Mouse (Mus musculus) kidney, adult 11 months (tissue): ENCODE data around the gene Atxn1.
A peak's percentile ranks its signal among the peaks of the same experiment; 100 is the strongest.

Source experiments
- DNase-seq: peaks from one replicate; pipeline ENCODE4 v3.0.0; 2022

The Atxn1 gene

DNA sequence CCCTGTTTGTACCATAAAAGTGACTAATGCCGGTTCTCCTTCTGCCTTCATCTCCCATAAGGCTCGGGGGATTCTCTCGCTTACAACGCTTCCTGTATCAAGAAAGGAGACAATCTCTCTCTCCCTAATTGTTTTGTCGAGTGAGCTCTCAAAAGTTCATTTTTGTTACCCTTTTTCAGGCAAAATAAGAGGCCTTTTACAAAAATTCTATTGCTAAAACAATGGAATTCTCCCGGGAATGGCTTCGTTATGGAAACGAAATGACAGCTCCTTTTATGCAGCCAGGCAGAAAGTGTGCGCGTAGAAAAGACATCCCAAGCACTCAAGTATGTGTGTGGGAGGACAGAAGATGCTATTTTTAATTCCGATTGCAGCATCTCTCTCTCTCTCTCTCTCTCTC, 255.4 kb downstream of the Atxn1 start:
- DNase-seq, result no peak

- no peak for DNase-seq
These were observed 263.5 kb downstream of the Atxn1 start for GRCm38 (mm10) chr13:45701296-45701790.

DNA sequence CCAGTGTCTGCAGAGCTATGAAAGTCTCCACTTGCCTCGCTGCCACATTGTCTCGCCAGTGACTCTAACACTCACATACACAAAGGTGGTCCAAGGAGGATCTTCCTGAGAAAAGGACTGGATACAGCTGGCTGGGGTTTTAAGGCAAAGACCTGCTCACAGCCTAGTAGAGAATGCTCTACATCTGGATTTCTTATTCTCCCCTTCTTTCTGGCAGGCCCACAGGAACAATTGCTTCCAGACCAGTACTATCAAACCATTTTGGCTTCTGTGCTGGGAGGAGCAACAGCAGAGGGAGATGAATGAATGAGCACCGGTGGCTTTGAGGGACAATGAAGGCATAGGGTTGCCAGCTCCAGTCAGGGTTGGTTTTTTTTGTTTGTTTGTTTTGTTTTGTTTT, 265.8 kb downstream of the Atxn1 start:
- no peak for DNase-seq

GRCm38 (mm10) chr13:45696009-45696408, 268.8 kb downstream of the Atxn1 start:
- no peak for DNase-seq

- peak; percentile 38 for DNase-seq
These were observed 269.8 kb downstream of the Atxn1 start for GRCm38 (mm10) chr13:45694921-45695437.

DNA sequence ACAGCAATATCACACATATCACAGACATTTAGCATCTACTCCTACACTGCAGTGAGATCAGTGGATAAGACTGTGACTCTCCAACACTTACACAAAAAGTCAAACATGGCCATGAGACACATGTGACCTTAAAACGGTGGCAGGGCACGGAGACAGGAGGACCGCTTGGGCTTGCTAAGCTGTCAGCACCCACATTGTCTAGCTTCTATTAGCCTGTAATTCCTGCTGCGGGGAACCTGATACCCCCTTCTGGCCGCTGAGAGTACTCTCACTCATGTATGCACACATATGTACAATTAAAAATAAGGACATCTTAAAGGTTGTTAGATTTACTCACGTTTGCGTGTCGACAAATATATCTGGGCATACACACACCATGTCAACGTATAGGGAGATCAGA, 270.9 kb downstream of the Atxn1 start:
- DNase-seq, result no peak

DNA sequence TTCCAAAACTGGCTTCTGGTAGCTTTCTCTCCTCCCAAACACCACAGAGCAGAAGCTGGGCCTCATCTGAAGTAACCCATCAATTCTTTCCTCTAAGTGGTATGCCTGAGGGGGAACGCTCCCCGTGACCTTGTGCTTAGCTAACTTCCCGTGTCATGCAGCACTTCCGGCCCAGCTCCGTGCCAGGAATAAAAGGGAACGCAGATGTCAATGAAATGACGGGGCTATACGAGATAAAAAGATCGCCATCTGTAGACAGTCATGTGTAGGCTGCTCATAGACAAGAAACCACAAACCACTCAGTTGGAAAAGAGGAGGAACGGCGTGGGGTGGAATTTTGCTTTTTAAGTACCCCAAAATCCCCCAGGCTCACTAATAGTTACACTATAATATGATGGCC, 271.3 kb downstream of the Atxn1 start:
- DNase-seq, result peak; percentile 35

GRCm38 (mm10) chr13:45693126-45693525, 271.7 kb downstream of the Atxn1 start:
- no peak for DNase-seq

DNA sequence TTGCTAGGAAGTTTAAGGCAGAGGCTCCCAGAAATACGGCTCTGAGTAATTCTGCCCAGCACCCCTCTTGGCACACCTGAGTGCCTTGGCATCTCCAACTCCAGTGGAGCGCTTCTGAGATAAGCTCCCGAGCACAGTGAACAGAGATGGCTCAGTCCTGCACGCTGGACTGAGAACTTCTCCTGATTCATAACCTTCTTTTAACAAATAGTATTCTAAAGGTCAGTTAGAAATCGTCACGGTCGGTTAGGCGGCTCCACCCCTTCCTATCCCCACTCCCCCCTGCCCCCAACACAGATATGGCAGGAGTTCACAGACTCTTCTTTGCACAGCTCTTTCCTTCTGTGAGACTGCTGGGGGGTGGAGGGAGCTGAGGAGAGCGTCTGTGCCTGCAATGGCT, 272.4 kb downstream of the Atxn1 start:
- peak; percentile 47 for DNase-seq

GRCm38 (mm10) chr13:45690426-45690825, 274.4 kb downstream of the Atxn1 start:
- DNase-seq, result no peak

DNA sequence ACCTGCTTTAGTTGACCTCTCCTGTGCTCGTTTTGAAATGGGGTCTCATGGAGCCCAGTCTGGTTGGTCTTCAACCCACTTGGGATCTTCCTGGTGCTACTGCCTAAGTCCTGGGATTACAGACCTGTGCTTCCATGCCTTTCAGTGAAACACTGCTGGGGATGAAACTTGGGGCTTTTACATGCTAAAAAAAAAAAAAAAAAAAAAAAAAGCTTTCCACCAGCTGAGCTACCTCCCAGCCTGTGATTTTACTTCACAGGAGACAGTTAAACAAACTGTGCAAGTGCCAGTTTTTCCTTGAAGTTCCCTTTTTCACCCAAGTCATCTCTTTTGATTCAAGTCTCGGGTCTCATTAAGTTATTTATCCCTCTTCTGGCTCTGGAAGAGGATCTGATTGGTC, 275.9 kb downstream of the Atxn1 start:
- no peak for DNase-seq

- DNase-seq, result no peak
These were observed 277.2 kb downstream of the Atxn1 start for GRCm38 (mm10) chr13:45687581-45687980.

DNA sequence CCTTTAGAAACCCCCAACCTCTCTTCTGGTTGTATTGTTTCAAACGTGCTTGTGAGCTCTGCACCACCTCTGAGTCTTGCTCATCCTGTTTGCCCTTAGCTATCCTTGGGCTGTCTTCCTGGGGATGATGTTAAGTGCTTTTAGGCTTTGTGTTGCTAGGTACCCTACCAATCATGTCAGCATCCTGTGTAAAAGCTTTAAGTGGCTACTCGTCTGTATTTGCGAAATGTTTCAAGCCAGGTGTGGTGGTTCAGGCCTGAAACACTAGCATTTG, 278.6 kb downstream of the Atxn1 start:
- no peak for DNase-seq

- DNase-seq, result no peak
These were observed 279.1 kb downstream of the Atxn1 start for GRCm38 (mm10) chr13:45685575-45686308.

DNA sequence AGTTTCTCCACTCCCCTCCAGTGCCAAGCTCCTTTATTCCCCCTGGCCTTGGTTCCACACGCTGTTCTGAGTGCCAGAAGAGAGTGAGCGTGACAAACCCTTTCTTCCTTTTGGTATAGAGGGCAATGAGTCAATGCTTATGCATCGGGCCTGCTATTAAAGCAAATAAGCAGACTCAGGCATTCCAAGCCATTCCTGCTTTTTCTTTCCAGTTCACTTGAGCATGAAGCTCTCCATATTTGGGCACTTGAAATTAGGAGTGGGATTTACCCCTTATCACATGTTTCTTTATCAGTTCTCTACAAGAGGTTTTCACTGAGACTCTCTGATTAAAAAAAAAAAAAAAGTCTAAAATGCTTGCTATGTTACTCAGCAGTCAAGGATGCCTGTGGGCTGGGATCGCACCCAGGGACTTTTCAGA, 279.9 kb downstream of the Atxn1 start:
- DNase-seq, result no peak

GRCm38 (mm10) chr13:45683991-45684390, 280.8 kb downstream of the Atxn1 start:
- DNase-seq, result no peak

- peak; percentile 19 for DNase-seq
These were observed 283.6 kb downstream of the Atxn1 start for GRCm38 (mm10) chr13:45681196-45681595.

- no peak for DNase-seq
These were observed 284.2 kb downstream of the Atxn1 start for GRCm38 (mm10) chr13:45680651-45681050.

GRCm38 (mm10) chr13:45679096-45679495, 285.7 kb downstream of the Atxn1 start:
- no peak for DNase-seq

- no peak for DNase-seq
These were observed 292.2 kb downstream of the Atxn1 start for GRCm38 (mm10) chr13:45672628-45673027.

GRCm38 (mm10) chr13:45669969-45670368, 294.8 kb downstream of the Atxn1 start:
- no peak for DNase-seq

GRCm38 (mm10) chr13:45662852-45663251, 302.0 kb downstream of the Atxn1 start:
- no peak for DNase-seq

DNA sequence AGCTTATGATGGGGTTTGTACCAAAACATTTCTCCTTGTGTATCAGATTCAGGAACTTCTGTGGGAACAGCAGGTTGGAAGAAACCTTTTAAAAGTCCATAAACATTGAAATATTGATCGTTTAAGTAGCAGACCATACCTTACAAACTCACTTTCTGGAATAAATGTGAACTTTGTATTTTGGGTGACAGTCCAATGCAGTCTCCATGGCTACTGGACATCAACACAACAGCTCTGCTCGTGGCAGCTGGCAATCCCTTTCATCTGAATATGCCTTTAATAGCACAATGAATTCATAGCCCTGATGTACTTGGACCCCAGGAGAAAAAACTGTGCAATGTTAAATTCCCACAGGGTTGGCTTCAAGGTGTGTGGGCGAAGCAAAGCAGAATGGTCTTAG, 302.6 kb downstream of the Atxn1 start:
- DNase-seq, result no peak

DNA sequence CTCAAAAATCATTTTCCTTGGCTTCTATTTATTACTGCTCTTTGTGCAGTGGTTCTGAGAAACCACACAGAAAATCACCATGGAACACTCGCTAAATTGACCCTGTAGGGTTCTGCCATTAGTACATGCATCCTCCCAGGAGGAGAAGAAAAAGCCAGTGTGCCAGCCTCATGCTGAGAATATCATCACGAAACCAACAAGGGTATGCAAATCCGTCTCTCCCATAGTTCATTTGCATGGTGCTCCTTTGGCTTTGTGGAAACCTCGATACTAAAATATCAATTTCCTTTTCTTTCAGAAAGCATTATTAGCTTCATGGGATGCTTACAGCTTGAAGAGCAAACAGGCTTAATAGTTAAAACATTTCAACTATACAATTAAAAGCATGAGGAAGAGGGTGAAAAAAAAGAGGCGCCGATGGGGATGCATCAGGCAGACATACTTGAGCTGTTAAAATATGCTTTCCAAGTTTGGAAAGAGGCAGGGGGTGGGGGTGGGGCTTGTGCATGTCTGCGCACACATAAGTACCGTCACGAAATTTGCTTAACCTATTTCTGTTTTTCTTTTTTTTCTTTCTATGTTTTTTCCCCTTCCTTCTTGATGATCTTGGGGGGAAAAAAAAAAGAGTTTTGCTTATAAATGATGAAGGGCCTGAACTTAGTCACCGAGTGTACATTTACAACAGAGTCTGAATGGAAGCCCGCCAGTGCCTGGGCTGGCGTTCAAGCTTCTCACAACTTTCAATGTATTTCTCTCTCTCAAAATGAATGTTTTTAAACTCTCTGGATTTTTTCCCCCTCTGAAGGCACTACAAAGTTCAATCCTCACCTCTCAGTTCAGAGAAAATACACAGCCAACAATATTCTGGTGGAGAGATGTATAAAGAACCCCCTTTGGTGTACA, 303.3 kb downstream of the Atxn1 start:
- DNase-seq, result no peak
